Mouse (Mus musculus) MEL (cell line): ENCODE data around the gene Pde11a.

Source experiments
- BHLHE40 ChIP-seq: IDR thresholded peaks from 2 replicates; pipeline ENCODE4 v1.6.1; 2012; ENCODE audit warnings: low read depth, mild to moderate bottlenecking, inconsistent platforms, low read length, improper control_type of control experiment, borderline replicate concordance
- CTCF ChIP-seq, 3 experiments: IDR thresholded peaks in 2 of 3; conservative IDR thresholded peaks in 1 of 3; 2 replicates each; pipeline ENCODE4 v1.5.1; 2011 to 2012; ENCODE audit warnings: low read length in 3 of 3, low read depth in 2 of 3, mild to moderate bottlenecking in 2 of 3, improper control_type of control experiment in 1 of 3, inconsistent platforms in 1 of 3, mixed read lengths in 1 of 3, moderate library complexity in 1 of 3; ENCODE audit not compliant: control insufficient read depth in 1 of 3, insufficient read depth in 1 of 3, poor library complexity in 1 of 3, severe bottlenecking in 1 of 3
- ELF1 ChIP-seq: IDR thresholded peaks from 2 replicates; pipeline ENCODE4 v1.6.1; 2014; ENCODE audit warnings: low read depth, mild to moderate bottlenecking, inconsistent platforms, low read length, improper control_type of control experiment, moderate library complexity
- MAZ ChIP-seq: IDR thresholded peaks from 2 replicates; pipeline ENCODE4 v1.6.1; 2012; ENCODE audit warnings: low read depth, mild to moderate bottlenecking, inconsistent platforms, low read length, improper control_type of control experiment
- POLR2A ChIP-seq, 2 experiments: IDR thresholded peaks; 2 replicates each; pipeline ENCODE4 v1.6.1; 2011 to 2012; ENCODE audit warnings: low read length in 2 of 2, mild to moderate bottlenecking in 2 of 2, control low read depth in 1 of 2, improper control_type of control experiment in 1 of 2, low read depth in 1 of 2, moderate library complexity in 1 of 2; ENCODE audit not compliant: control insufficient read depth in 1 of 2, insufficient read depth in 1 of 2, poor library complexity in 1 of 2
- POLR2AphosphoS5 ChIP-seq: IDR thresholded peaks from 2 replicates; pipeline ENCODE4 v1.6.1; 2012; ENCODE audit warnings: low read depth, borderline replicate concordance, mild to moderate bottlenecking, inconsistent platforms, low read length, moderate library complexity, mixed read lengths
- RCOR1 ChIP-seq: IDR thresholded peaks from 2 replicates; pipeline ENCODE4 v1.6.1; 2012; ENCODE audit warnings: low read depth, mild to moderate bottlenecking, inconsistent platforms, low read length, improper control_type of control experiment
- SMC3 ChIP-seq: IDR thresholded peaks from 2 replicates; pipeline ENCODE4 v1.6.1; 2011; ENCODE audit warnings: low read depth, low read length, improper control_type of control experiment
- ZMIZ1 ChIP-seq: IDR thresholded peaks from 2 replicates; pipeline ENCODE4 v1.6.1; 2012; ENCODE audit warnings: low read depth, mild to moderate bottlenecking, inconsistent platforms, low read length, improper control_type of control experiment, moderate library complexity

- TF ChIP-seq RCOR1 (no peak), CTCF (IDR thresholded peaks at IDR 0.05 in 2 of 3, conservative IDR thresholded peaks at IDR 0.05 in 1 of 3; ENCODE audit: control insufficient read depth in 1 of 3, insufficient read depth in 1 of 3, low read depth in 2 of 3, low read length in 3 of 3, poor library complexity in 1 of 3, severe bottlenecking in 1 of 3) (peak; percentile 68 to 84 (median 76)), SMC3 (peak; percentile 80), ZMIZ1 (no peak), POLR2A (IDR thresholded peaks at IDR 0.05; ENCODE audit: control insufficient read depth in 1 of 2, insufficient read depth in 1 of 2, low read depth in 1 of 2, low read length in 2 of 2, poor library complexity in 1 of 2) (no peak), MAZ (no peak), ELF1 (no peak), POLR2AphosphoS5 (no peak), BHLHE40 (no peak)
Observed at GRCm38 (mm10) chr2:76254833-76255232, 83.7 kb downstream of the Pde11a start.
